Mouse (Mus musculus) heart, adult 9 months (tissue): ENCODE data around the gene Ern2.

Source experiments
- DNase-seq, 2 experiments: peaks; one replicate each; pipeline ENCODE4 v3.0.0; 2022; ENCODE audit warnings: low spot score in 2 of 2

Gene Ern2

GRCm38 (mm10) chr7:122158915-122159902 lies 26.8 kb downstream of the Ern2 start, which contains the start of gene Plk1:
Plk1 (plus strand) TSS chr7:122159439.
- peak; percentile 59 to 68 for DNase-seq

GRCm38 (mm10) chr7:122158488-122158887 lies 27.5 kb downstream of the Ern2 start:
- no peak for DNase-seq

- no peak for DNase-seq
Measured at GRCm38 (mm10) chr7:122152473-122152872, 33.5 kb downstream of the Ern2 start.

GRCm38 (mm10) chr7:122140991-122141390 lies 45.0 kb downstream of the Ern2 start:
- no peak for DNase-seq

GRCm38 (mm10) chr7:122138190-122138589 lies 47.8 kb downstream of the Ern2 start:
- DNase-seq: peak in 1 of 2 experiments; percentile 29

GRCm38 (mm10) chr7:122137071-122137470 lies 48.9 kb downstream of the Ern2 start:
- DNase-seq: no peak

GRCm38 (mm10) chr7:122135070-122135469 lies 50.9 kb downstream of the Ern2 start:
- no peak for DNase-seq

GRCm38 (mm10) chr7:122133338-122133625 lies 52.7 kb downstream of the Ern2 start:
- DNase-seq: no peak

- DNase-seq: peak; percentile 97 to 98
Measured at GRCm38 (mm10) chr7:122132497-122133337, 53.3 kb downstream of the Ern2 start, which contains the start of the genes Palb2 and Dctn5. Palb2 (minus strand) TSS chr7:122132985. Dctn5 (plus strand) TSS chr7:122133041.

- no peak for DNase-seq
Measured at GRCm38 (mm10) chr7:122131834-122132233, 54.2 kb downstream of the Ern2 start.

- DNase-seq: no peak
Measured at GRCm38 (mm10) chr7:122126946-122127345, 59.1 kb downstream of the Ern2 start.

GRCm38 (mm10) chr7:122125636-122126035 lies 60.4 kb downstream of the Ern2 start:
- no peak for DNase-seq

GRCm38 (mm10) chr7:122123518-122123917 lies 62.5 kb downstream of the Ern2 start:
- no peak for DNase-seq
